Mouse (Mus musculus): ENCODE measurements around the gene Bpifa3. TPM values are rescaled to one million over a fixed set of nuclear protein-coding genes. Genes with fewer than 3 reads are reported as not detected.

The Bpifa3 gene
- total and polyA plus RNA-seq, 3 experiments: not detected

- Histone ChIP-seq H3K27ac (ENCODE audit: insufficient read depth, low read depth) (no peak overlapping the region), H3K4me2 (ENCODE audit: insufficient read depth, low read depth, poor library complexity, severe bottlenecking) (no peak overlapping the region), H3K9ac (ENCODE audit: insufficient read depth, low read depth) (no peak overlapping the region), H3K4me3 (replicated peaks in 1 of 3; ENCODE audit: low read depth in 2 of 3, low read length in 2 of 3, poor library complexity in 1 of 3) (no peak overlapping the region), H3K79me2 (replicated peaks; ENCODE audit: control insufficient read depth, extremely low read depth, insufficient read depth, poor library complexity, severe bottlenecking) (no peaks in the 10 kb centered on the region), H3K4me1 (ENCODE audit: control insufficient read depth in 1 of 2, insufficient read depth in 2 of 2) (no peaks in the 10 kb centered on the region), H3K9me3 (replicated peaks; ENCODE audit: low read length) (no peaks in the 10 kb centered on the region), H3K27me3 (replicated peaks) (peaks cover 82% of the 10 kb centered on the region), H3K36me3 (replicated peaks in 1 of 2; ENCODE audit: control insufficient read depth in 1 of 2, insufficient read depth in 1 of 2, low read length in 1 of 2) (no peaks in the 10 kb centered on the region)
- TF ChIP-seq EP300 (IDR thresholded peaks at IDR 0.05; ENCODE audit: low read length) (no peak), HCFC1 (IDR thresholded peaks at IDR 0.05; ENCODE audit: low read depth, low read length) (no peak), RCOR1 (conservative IDR thresholded peaks at IDR 0.05; ENCODE audit: low read depth, low read length) (no peak), SMC3 (IDR thresholded peaks at IDR 0.05; ENCODE audit: low read depth, low read length) (no peak), ZMIZ1 (IDR thresholded peaks at IDR 0.05; ENCODE audit: low read depth, low read length) (no peak), MAZ (IDR thresholded peaks at IDR 0.05; ENCODE audit: low read depth, low read length) (no peak), USF1 (IDR thresholded peaks at IDR 0.05; ENCODE audit: low read depth, low read length) (no peak), IRF4 (IDR thresholded peaks at IDR 0.05; ENCODE audit: low read depth, low read length) (no peak), BHLHE40 (IDR thresholded peaks at IDR 0.05; ENCODE audit: low read depth, low read length) (no peak), MAX (IDR thresholded peaks at IDR 0.05; ENCODE audit: low read length) (no peak), CHD1 (IDR thresholded peaks at IDR 0.05; ENCODE audit: low read depth, low read length) (no peak), MEF2A (IDR thresholded peaks at IDR 0.05; ENCODE audit: borderline replicate concordance, low read depth, low read length) (no peak), MAFK (IDR thresholded peaks at IDR 0.05; ENCODE audit: insufficient replicate concordance, low read length) (no peak), ZKSCAN1 (IDR thresholded peaks at IDR 0.05; ENCODE audit: borderline replicate concordance, low read depth, low read length) (no peak), ZNF384 (IDR thresholded peaks at IDR 0.05; ENCODE audit: low read depth, low read length) (no peak), JUND (conservative IDR thresholded peaks at IDR 0.05; ENCODE audit: low read depth, low read length) (no peak), SIN3A (IDR thresholded peaks at IDR 0.05; ENCODE audit: low read length) (no peak), UBTF (IDR thresholded peaks at IDR 0.05; ENCODE audit: low read depth, low read length) (no peak)
- no peak for DNase-seq (ENCODE audit: extremely low read depth)
- dilution Hi-C loops (cut with MboI; ENCODE audit: extremely low pct_ligation_motif_present, extremely low pct_unique_long_range_greater_than_20kb, low sequenced_read_pairs) (no loop called here), in situ Hi-C loops (cut with MboI; ENCODE audit: low pct_ligation_motif_present, low pct_unique_long_range_greater_than_20kb, low sequenced_read_pairs) (no loop called here)
Measured at GRCm38 (mm10) chr2:154185748-154186147, 55.6 kb downstream of the Bpifa3 start.

GRCm38 (mm10) chr2:154187468-154187867, 57.3 kb downstream of the Bpifa3 start:
- in situ Hi-C loops (cut with MboI; ENCODE audit: low pct_ligation_motif_present, low pct_unique_long_range_greater_than_20kb, low sequenced_read_pairs) (no loop called here), dilution Hi-C loops (cut with MboI; ENCODE audit: extremely low pct_ligation_motif_present, extremely low pct_unique_long_range_greater_than_20kb, low sequenced_read_pairs) (no loop called here)
- Histone ChIP-seq H3K4me3 (replicated peaks in 1 of 3; ENCODE audit: low read depth in 2 of 3, low read length in 2 of 3, poor library complexity in 1 of 3) (no peak overlapping the region), H3K9me3 (replicated peaks; ENCODE audit: low read length) (no peaks in the 10 kb centered on the region), H3K27ac (ENCODE audit: insufficient read depth, low read depth) (no peak overlapping the region), H3K27me3 (replicated peaks) (peaks cover 79% of the 10 kb centered on the region), H3K4me1 (ENCODE audit: control insufficient read depth in 1 of 2, insufficient read depth in 2 of 2) (no peaks in the 10 kb centered on the region), H3K9ac (ENCODE audit: insufficient read depth, low read depth) (no peak overlapping the region), H3K79me2 (replicated peaks; ENCODE audit: control insufficient read depth, extremely low read depth, insufficient read depth, poor library complexity, severe bottlenecking) (no peaks in the 10 kb centered on the region), H3K36me3 (replicated peaks in 1 of 2; ENCODE audit: control insufficient read depth in 1 of 2, insufficient read depth in 1 of 2, low read length in 1 of 2) (no peaks in the 10 kb centered on the region), H3K4me2 (ENCODE audit: insufficient read depth, low read depth, poor library complexity, severe bottlenecking) (no peak overlapping the region)
- TF ChIP-seq CHD1 (IDR thresholded peaks at IDR 0.05; ENCODE audit: low read depth, low read length) (no peak), TCF12 (IDR thresholded peaks at IDR 0.05; ENCODE audit: low read depth, low read length) (no peak), CTCF (conservative IDR thresholded peaks at IDR 0.05 in 1 of 2, IDR thresholded peaks at IDR 0.05 in 1 of 2; ENCODE audit: low read depth in 2 of 2, low read length in 2 of 2) (peak; percentile 22 to 51; a peak in 2 of 4 replicates), EP300 (IDR thresholded peaks at IDR 0.05; ENCODE audit: low read length) (no peak), BHLHE40 (IDR thresholded peaks at IDR 0.05; ENCODE audit: low read depth, low read length) (peak; percentile 92), MAX (IDR thresholded peaks at IDR 0.05; ENCODE audit: low read length) (peak; percentile 76; the same call in 1 of the 2 replicates), USF2 (conservative IDR thresholded peaks at IDR 0.05; ENCODE audit: low read depth, low read length) (peak; percentile 57), USF1 (IDR thresholded peaks at IDR 0.05; ENCODE audit: low read depth, low read length) (peak; percentile 57; the same call in 1 of the 2 replicates), ETS1 (conservative IDR thresholded peaks at IDR 0.05; ENCODE audit: low read depth, low read length) (no peak), MAZ (IDR thresholded peaks at IDR 0.05; ENCODE audit: low read depth, low read length) (no peak), NRF1 (IDR thresholded peaks at IDR 0.05; ENCODE audit: low read depth, low read length) (no peak), SMC3 (IDR thresholded peaks at IDR 0.05; ENCODE audit: low read depth, low read length) (peak; percentile 35), GABPA (IDR thresholded peaks at IDR 0.05; ENCODE audit: insufficient replicate concordance, low read depth, low read length) (no peak)
- DNase-seq (ENCODE audit: extremely low read depth): no peak

All from CH12.LX (cell line).